Mouse (Mus musculus) hindbrain, postnatal 0 days (tissue): ENCODE results near the gene Olfr624. TPM values are rescaled to one million over a fixed set of nuclear protein-coding genes. Genes with fewer than 3 reads are reported as not detected.
A peak's percentile ranks its signal among the peaks of the same experiment; 100 is the strongest.
"Not testable (repeated sequence)": the region's sequence is repeated elsewhere in the genome, so short reads cannot be mapped to it uniquely, and the experiment has no call there.

Experiments used
- ATAC-seq: fragments of 200-750 bp; cut with Nextera tagmentation; 2 replicates; pipeline ENCODE4 v1.8.0; 2017; ENCODE audit warnings: mild to moderate bottlenecking, moderate TSS enrichment, moderate library complexity
- DNase-seq: peaks from one replicate; pipeline ENCODE4 v3.0.0-alpha.2; 2015; ENCODE audit warnings: low spot score
- H3K27ac ChIP-seq: fragments of 300-500 bp; sonication (generic); 2 replicates; pipeline ENCODE4 v1.5.1; 2014; ENCODE audit warnings: mild to moderate bottlenecking
- H3K27me3 ChIP-seq: fragments of 300-500 bp; sonication (generic); 2 replicates; pipeline ENCODE4 v1.6.1; 2014; ENCODE audit warnings: low read length, mixed read lengths; ENCODE audit not compliant: insufficient read depth
- H3K36me3 ChIP-seq: fragments of 300-500 bp; sonication (generic); 2 replicates; pipeline ENCODE4 v1.6.1; 2014; ENCODE audit warnings: low read length, mixed read lengths; ENCODE audit not compliant: insufficient read depth
- H3K4me1 ChIP-seq: fragments of 300-500 bp; sonication (generic); 2 replicates; pipeline ENCODE4 v1.6.1; 2014; ENCODE audit warnings: antibody characterized with exemption, low read length, mixed read lengths; ENCODE audit not compliant: insufficient read depth
- H3K4me2 ChIP-seq: fragments of 300-500 bp; sonication (generic); 2 replicates; pipeline ENCODE4 v1.6.1; 2014; ENCODE audit warnings: low read depth, mild to moderate bottlenecking, low read length, moderate library complexity, mixed read lengths
- H3K4me3 ChIP-seq: fragments of 300-500 bp; sonication (generic); 2 replicates; pipeline ENCODE4 v1.5.1; 2014; ENCODE audit warnings: low read length
- H3K9ac ChIP-seq: fragments of 300-500 bp; sonication (generic); replicated peaks from 2 replicates; pipeline ENCODE4 v1.6.1; 2014; ENCODE audit warnings: mild to moderate bottlenecking, low read length, moderate library complexity, mixed read lengths
- H3K9me3 ChIP-seq: fragments of 300-500 bp; sonication (generic); 2 replicates; pipeline ENCODE4 v1.6.1; 2016; ENCODE audit warnings: low read length, mixed read lengths
- CTCF ChIP-seq: IDR thresholded peaks from 2 replicates; pipeline ENCODE4 v1.5.1; 2016; ENCODE audit warnings: antibody characterized with exemption, control low read depth, low read depth
- WGBS: fragments of 180-500 bp; shearing (Covaris S2); extraction: QIAGEN DNeasy Blood & Tissue Kit; methylation state at CpG from one replicate; pipeline ENCODE4 v1.1.7; 2014; 5-methylcytosine and 5-hydroxymethylcytosine counted together
- polyA plus RNA-seq: library from polyadenylated mRNA; unstranded; fragments of >200 nt; fragmentation: Nextera tagmentation; extraction: Ambion mirVana; gene quantifications from 2 replicates; pipeline ENCODE4 v1.2.1, GENCODE M21; 2015
- total RNA-seq: library from RNA; depleted of rRNA; stranded (reverse); fragments of >200 nt; gene quantifications from 2 replicates; pipeline ENCODE4 v1.2.3, GENCODE M21; 2014; rRNA removed

Gene Olfr624
- total RNA-seq (not detected in 2 replicates), polyA plus RNA-seq (0.05 TPM in 1 of 2 replicates, not detected in the other)

- DNase-seq (no peak), ATAC-seq (no peak)
- Histone ChIP-seq H3K9ac (no peak within 1 kb of the TSS), H3K9me3 (no peaks in the 10 kb centered on the region), H3K36me3 (no peaks in the 10 kb centered on the region), H3K4me3 (no peak within 1 kb of the TSS), H3K4me2 (no peak within 1 kb of the TSS), H3K4me1 (no peaks in the 10 kb centered on the region), H3K27ac (no peak within 1 kb of the TSS), H3K27me3 (no peaks in the 10 kb centered on the region)
- 94% methylated on average over 2 of the region's 2 CpGs for WGBS
- TF ChIP-seq CTCF, result no peak
These were observed at the start of gene Olfr624 for GRCm38 (mm10) chr7:103671091-103671490. Gene Olfr624, minus strand, starts transcription at chr7:103671191.

GRCm38 (mm10) chr7:103716398-103716797 is 45.4 kb upstream of the Olfr624 start:
- H3K27ac ChIP-seq, H3K4me2 ChIP-seq, ATAC-seq, H3K27me3 ChIP-seq, H3K4me1 ChIP-seq, H3K9me3 ChIP-seq, H3K36me3 ChIP-seq, DNase-seq, H3K4me3 ChIP-seq, H3K9ac ChIP-seq: not testable (repeated sequence)
- 89% methylated on average over 1 of the region's 1 CpGs for WGBS

GRCm38 (mm10) chr7:103714371-103714770 is 43.4 kb upstream of the Olfr624 start, which contains the start of gene Olfr243:
Gene Olfr243, plus strand, starts transcription at chr7:103714671.
- TF ChIP-seq CTCF, result no peak
- Histone ChIP-seq H3K4me1 (no peaks in the 10 kb centered on the region), H3K4me3 (no peak within 1 kb of the TSS), H3K27me3 (no peaks in the 10 kb centered on the region), H3K36me3 (no peaks in the 10 kb centered on the region), H3K9ac (no peak within 1 kb of the TSS), H3K4me2 (no peak within 1 kb of the TSS), H3K27ac (no peak within 1 kb of the TSS), H3K9me3 (no peaks in the 10 kb centered on the region)
- no peak for DNase-seq
- no peak for ATAC-seq

GRCm38 (mm10) chr7:103712024-103712423 is 41.0 kb upstream of the Olfr624 start:
- H3K9me3 ChIP-seq, result no peaks in the 10 kb centered on the region
- no peak overlapping the region for H3K4me3 ChIP-seq
- 41% methylated on average over 2 of the region's 2 CpGs for WGBS
- DNase-seq, result no peak
- no peak overlapping the region for H3K27ac ChIP-seq
- H3K36me3 ChIP-seq, result no peaks in the 10 kb centered on the region
- ATAC-seq, result no peak
- no peak overlapping the region for H3K9ac ChIP-seq
- H3K4me1 ChIP-seq, result no peaks in the 10 kb centered on the region
- H3K4me2 ChIP-seq, result no peak overlapping the region
- H3K27me3 ChIP-seq, result no peaks in the 10 kb centered on the region
- 0 out of 2 replicates have a peak, but pooled peaks have one; percentile 6 for TF ChIP-seq CTCF

GRCm38 (mm10) chr7:103699469-103699868 is 28.5 kb upstream of the Olfr624 start:
- no peaks in the 10 kb centered on the region for H3K36me3 ChIP-seq
- ATAC-seq (no peak), DNase-seq (peak; percentile 28)
- H3K4me2 ChIP-seq, result no peak overlapping the region
- no peaks in the 10 kb centered on the region for H3K9me3 ChIP-seq
- WGBS, result 80% methylated on average over 4 of the region's 4 CpGs
- TF ChIP-seq CTCF, result no peak
- H3K4me3 ChIP-seq, result no peak overlapping the region
- no peaks in the 10 kb centered on the region for H3K4me1 ChIP-seq
- no peak overlapping the region for H3K9ac ChIP-seq
- H3K27me3 ChIP-seq, result no peaks in the 10 kb centered on the region
- H3K27ac ChIP-seq, result no peak overlapping the region

- no peak for TF ChIP-seq CTCF
- Histone ChIP-seq H3K4me3 (no peak within 1 kb of the TSS), H3K9ac (no peak within 1 kb of the TSS), H3K9me3 (no peaks in the 10 kb centered on the region), H3K27ac (no peak within 1 kb of the TSS), H3K4me2 (no peak within 1 kb of the TSS), H3K4me1 (no peaks in the 10 kb centered on the region), H3K36me3 (no peaks in the 10 kb centered on the region), H3K27me3 (no peaks in the 10 kb centered on the region)
- DNase-seq (no peak), ATAC-seq (no peak)
These were observed 11.4 kb upstream of the Olfr624 start, which contains the start of gene Olfr625-ps1 for GRCm38 (mm10) chr7:103682420-103682819. Gene Olfr625-ps1, plus strand, starts transcription at chr7:103682720.

- H3K9ac ChIP-seq, result no peak within 1 kb of the TSS
- ATAC-seq, result no peak
- H3K4me1 ChIP-seq, result no peaks in the 10 kb centered on the region
- no peak within 1 kb of the TSS for H3K4me2 ChIP-seq
- no peaks in the 10 kb centered on the region for H3K27me3 ChIP-seq
- no peak within 1 kb of the TSS for H3K4me3 ChIP-seq
- TF ChIP-seq CTCF, result no peak
- H3K27ac ChIP-seq, result no peak within 1 kb of the TSS
- H3K9me3 ChIP-seq, result no peaks in the 10 kb centered on the region
- H3K36me3 ChIP-seq, result no peaks in the 10 kb centered on the region
- DNase-seq, result no peak
These were observed 7.4 kb downstream of the Olfr624 start, which contains the start of gene Olfr623 for GRCm38 (mm10) chr7:103663598-103663997. Gene Olfr623, minus strand, starts transcription at chr7:103663698.
